Mouse (Mus musculus): ENCODE measurements around the gene Stx12. TPM values are rescaled to one million over a fixed set of nuclear protein-coding genes. Genes with fewer than 3 reads are reported as not detected.

Stx12 gene
- polyA plus RNA-seq, 1 experiment from 2014 or later = 161 TPM

DNA sequence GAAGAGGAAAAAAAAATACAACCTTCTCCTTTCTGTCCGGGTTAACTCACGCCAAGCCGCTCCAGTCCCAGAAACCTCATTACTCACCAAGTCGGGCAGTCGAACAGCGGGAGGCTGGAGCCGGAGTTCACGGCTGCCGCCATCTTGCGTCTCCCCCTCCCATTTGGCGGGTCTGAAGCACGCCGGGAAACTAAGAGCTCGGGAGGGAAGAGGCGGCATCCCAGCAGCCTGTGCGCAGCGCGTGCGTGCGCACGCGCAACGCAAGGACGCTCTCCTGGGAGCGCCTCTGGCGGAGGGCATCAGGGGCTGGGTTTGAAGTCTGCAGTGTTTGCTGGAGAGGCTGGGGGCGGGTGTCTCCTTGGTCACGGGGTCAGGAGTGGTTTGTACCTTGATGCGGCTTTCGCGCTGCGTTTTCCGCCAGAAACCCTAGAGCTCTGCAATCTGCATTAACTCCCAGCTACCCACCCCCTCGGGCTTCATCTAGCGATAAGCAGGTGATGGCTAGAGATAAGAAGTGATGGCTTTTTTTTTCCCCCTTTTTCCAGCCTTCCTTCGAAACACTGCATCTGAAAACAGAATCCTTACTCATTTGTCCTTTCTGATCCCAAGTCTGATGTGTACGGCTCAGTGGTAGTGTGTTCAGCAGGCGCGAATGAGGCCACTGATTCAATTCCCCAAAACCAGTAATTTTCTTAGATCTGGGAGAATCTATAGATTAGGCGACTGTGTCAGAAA lies 41.2 kb downstream of the Stx12 start, which contains the start of gene Ppp1r8:
Gene Ppp1r8 (minus strand): TSS at position 200 of the 735 bp plus-strand sequence.
- peak within 1 kb of the TSS; percentile 89 for H3K9ac ChIP-seq
- H3K4me2 ChIP-seq = peak within 1 kb of the TSS; percentile 82
- no peaks in the 10 kb centered on the region for H3K9me3 ChIP-seq
- H3K27ac ChIP-seq = peak within 1 kb of the TSS; percentile 84
- peaks cover 18% of the 10 kb centered on the region for H3K4me1 ChIP-seq
- 1% methylated on average over 40 of the region's 40 CpGs for WGBS
- ATAC-seq (replicated peaks) = peak; percentile 99
- H3K27me3 ChIP-seq (replicated peaks) = no peaks in the 10 kb centered on the region
- H3K4me3 ChIP-seq = peak within 1 kb of the TSS; percentile 88
- peaks cover 6% of the 10 kb centered on the region; the same call in 1 of the 2 replicates for H3K36me3 ChIP-seq (replicated peaks)

DNA sequence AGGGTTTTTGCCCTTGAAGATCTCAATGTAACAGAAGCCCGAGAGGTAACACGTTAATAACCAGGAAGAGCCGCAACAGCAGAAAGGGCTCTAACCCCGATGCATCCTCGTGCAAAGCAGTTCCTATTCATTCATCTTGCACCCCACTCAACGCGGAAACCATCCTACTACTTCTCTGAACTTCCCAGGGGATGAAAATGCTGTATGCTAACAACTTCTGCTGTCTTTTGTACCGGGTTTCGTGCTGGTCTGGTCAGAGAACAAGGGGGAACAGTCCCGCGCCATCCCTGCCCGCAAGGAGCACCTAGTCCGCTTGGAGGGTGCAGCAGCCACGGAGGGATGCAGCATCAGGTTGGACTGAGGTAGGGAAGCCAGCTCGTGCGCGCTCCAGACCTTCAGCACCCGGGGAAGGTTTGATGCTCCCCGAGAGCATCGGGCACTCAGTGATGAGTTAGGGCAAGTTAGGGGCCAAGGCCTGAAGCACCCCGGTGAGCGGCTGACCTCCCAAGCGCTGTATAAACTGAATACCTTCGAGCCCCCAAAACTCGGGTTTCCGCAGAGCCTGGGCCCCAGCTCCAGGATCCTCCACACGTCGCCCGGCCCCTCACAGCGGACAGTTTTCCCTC lies 41.9 kb downstream of the Stx12 start:
- peak overlapping the region; percentile 88 for H3K4me3 ChIP-seq
- WGBS = under 1% methylated on average over 30 of the region's 30 CpGs
- ATAC-seq (replicated peaks) = peak; percentile 55

DNA sequence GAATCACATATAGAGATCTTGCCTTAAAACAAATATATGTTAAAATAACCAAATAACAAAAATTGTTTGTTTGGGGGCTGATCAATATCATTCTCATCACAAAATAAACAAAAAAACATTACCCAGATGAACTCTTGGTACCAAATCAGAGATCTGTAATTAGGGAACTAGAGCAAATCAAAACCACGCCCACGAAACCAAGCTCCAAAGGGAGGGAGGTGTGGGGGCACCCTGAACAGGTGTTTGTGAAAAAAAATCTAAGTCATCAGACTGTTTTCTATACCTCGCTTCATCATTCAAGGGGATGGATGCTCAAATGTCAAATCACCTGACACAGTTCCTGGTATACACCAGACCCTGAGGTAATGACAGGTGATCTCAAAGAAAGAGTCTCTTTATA lies 42.8 kb downstream of the Stx12 start:
- Histone ChIP-seq H3K4me3 (peak overlapping the region; percentile 88), H3K4me2 (peak overlapping the region; percentile 82), H3K4me1 (peaks cover 18% of the 10 kb centered on the region), H3K27ac (no peak overlapping the region; the same call in 1 of the 2 replicates), H3K27me3 (replicated peaks) (no peaks in the 10 kb centered on the region), H3K9ac (peak overlapping the region; percentile 89), H3K9me3 (no peaks in the 10 kb centered on the region), H3K36me3 (replicated peaks) (peaks cover 9% of the 10 kb centered on the region; the same call in 1 of the 2 replicates)
- no peak for ATAC-seq (replicated peaks)
- WGBS = 90% methylated on average over 3 of the region's 3 CpGs

More for the DNA sequence above, 41.9 kb downstream of the Stx12 start:
- peak overlapping the region; percentile 82 for H3K4me2 ChIP-seq
- peak overlapping the region; percentile 89 for H3K9ac ChIP-seq
- H3K9me3 ChIP-seq = no peaks in the 10 kb centered on the region
- H3K27ac ChIP-seq = peak overlapping the region; percentile 84
- no peaks in the 10 kb centered on the region for H3K27me3 ChIP-seq (replicated peaks)
- peaks cover 18% of the 10 kb centered on the region for H3K4me1 ChIP-seq
- H3K36me3 ChIP-seq (replicated peaks) = peaks cover 9% of the 10 kb centered on the region; the same call in 1 of the 2 replicates

DNA sequence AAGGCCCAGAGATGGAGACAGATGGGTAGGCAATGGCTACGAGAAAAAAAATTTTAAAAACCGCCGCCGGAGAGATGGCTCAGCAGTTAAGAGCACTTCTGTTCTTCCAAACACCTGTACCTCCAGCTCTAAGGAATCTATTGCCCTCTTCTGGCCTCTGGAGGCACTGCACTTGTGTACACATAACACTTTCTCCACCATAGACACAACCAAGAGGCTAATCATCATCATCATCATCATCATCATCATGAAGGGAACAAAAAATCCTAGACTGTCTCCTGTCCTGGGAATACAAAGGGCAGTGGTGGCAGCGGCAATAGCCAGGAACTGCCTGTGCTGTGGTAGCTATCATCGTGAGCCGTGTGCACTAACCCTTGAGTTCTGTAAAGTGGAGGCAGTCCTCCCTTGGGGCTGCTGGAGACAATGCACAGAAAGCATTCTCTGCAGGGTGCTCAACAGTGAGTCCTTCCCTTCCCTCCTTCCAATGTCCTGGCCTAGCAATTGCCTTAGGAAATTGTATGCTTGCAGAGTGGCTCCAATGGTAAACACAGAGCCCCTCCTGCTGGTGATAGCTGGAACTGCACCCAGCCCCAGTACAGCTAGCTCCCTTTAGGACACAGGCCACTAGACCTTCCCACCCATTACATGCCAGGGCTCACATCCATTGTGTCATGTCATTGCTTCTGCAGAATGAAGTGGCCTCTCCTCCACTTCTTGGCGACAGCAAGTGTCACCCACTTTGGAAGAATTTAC lies 60.5 kb downstream of the Stx12 start:
- no peak overlapping the region for H3K9ac ChIP-seq
- H3K4me1 ChIP-seq = no peaks in the 10 kb centered on the region
- no peak overlapping the region for H3K4me2 ChIP-seq
- H3K36me3 ChIP-seq (replicated peaks) = peaks cover 36% of the 10 kb centered on the region
- H3K27ac ChIP-seq = no peak overlapping the region
- H3K4me3 ChIP-seq = no peak overlapping the region
- H3K9me3 ChIP-seq = 0 out of 2 replicates have a peak, but pooled peaks cover 3% of the 10 kb centered on the region
- 76% methylated on average over 8 of the region's 8 CpGs for WGBS
- ATAC-seq (replicated peaks) = no peak
- H3K27me3 ChIP-seq (replicated peaks) = no peaks in the 10 kb centered on the region

DNA sequence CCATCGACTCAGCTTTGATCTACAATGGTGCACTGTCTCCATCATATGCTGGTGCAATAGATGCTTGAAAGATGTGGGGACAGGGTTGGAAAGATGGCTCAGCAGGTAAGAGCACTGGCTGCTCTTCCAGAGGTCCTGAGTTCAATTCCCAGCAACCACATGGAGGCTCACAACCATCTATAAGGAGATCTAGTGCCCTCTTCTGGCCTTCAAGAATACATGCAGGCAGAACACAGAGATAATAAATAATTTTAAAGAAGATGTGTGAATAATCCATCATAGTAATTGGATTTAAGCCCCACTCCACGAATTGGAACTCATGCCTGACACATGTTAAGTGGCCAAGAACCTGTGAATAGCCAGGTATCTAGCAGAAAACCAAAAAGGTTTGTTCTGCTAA lies 65.9 kb downstream of the Stx12 start:
- 56% methylated on average over 2 of the region's 2 CpGs for WGBS

DNA sequence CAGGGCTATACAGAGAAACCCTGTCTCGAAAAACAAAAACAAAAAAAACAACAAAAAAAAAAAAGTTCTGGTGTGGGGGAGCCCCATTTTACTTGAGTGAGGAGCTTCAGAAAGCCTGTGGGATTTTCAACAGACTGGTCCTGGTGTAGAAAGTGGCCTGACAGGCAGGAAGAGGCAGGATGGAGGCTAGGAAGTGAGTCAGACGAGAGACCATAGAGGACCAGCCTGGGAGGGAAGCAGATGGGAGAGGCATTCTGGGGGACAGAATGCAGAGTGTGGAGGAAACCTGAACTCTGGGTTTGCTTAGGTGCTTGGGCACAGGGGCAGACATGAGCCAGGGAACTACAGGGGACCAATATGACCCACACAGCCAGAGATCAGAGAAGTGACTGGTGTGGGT lies 67.5 kb downstream of the Stx12 start:
- Histone ChIP-seq H3K27ac (no peak overlapping the region), H3K4me2 (no peak overlapping the region), H3K9ac (no peak overlapping the region), H3K9me3 (0 out of 2 replicates have a peak, but pooled peaks cover 3% of the 10 kb centered on the region), H3K4me3 (no peak overlapping the region), H3K4me1 (no peaks in the 10 kb centered on the region), H3K27me3 (replicated peaks) (no peaks in the 10 kb centered on the region), H3K36me3 (replicated peaks) (no peaks in the 10 kb centered on the region)
- ATAC-seq (replicated peaks) = no peak
- WGBS = 71% methylated on average over 2 of the region's 2 CpGs

More for the DNA sequence above, 65.9 kb downstream of the Stx12 start:
- H3K36me3 ChIP-seq (replicated peaks) = no peaks in the 10 kb centered on the region
- ATAC-seq (replicated peaks) = no peak
- no peak overlapping the region for H3K27ac ChIP-seq
- no peak overlapping the region for H3K4me3 ChIP-seq
- H3K9me3 ChIP-seq = 0 out of 2 replicates have a peak, but pooled peaks cover 3% of the 10 kb centered on the region
- H3K27me3 ChIP-seq (replicated peaks) = no peaks in the 10 kb centered on the region
- H3K4me2 ChIP-seq = no peak overlapping the region
- H3K4me1 ChIP-seq = no peaks in the 10 kb centered on the region
- no peak overlapping the region for H3K9ac ChIP-seq

DNA sequence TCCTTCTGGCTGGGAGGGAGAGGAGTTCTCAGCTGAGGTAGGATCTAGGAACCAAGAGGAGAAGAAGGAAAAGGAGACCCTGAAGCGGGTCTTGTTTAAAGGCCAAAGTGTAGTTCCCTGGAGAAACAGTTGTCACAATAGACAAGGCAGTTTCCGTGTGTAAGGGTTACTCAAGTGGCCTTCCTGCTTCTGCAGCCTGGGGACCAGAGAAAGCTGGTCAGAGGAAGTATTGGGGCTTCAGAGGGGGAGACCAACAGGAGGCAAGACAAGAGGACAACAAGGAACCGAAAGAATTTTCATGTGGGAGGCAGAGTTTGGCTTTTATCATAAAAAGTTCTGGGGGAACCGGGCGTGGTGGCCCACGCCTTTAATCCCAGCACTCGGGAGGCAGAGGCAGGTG lies 67.9 kb downstream of the Stx12 start:
- 82% methylated on average over 7 of the region's 7 CpGs for WGBS
- no peaks in the 10 kb centered on the region for H3K36me3 ChIP-seq (replicated peaks)
- H3K4me2 ChIP-seq = no peak overlapping the region
- H3K27ac ChIP-seq = no peak overlapping the region
- ATAC-seq (replicated peaks) = no peak
- H3K9ac ChIP-seq = no peak overlapping the region
- no peaks in the 10 kb centered on the region for H3K4me1 ChIP-seq
- no peak overlapping the region for H3K4me3 ChIP-seq
- H3K27me3 ChIP-seq (replicated peaks) = no peaks in the 10 kb centered on the region
- H3K9me3 ChIP-seq = 0 out of 2 replicates have a peak, but pooled peaks cover 3% of the 10 kb centered on the region

DNA sequence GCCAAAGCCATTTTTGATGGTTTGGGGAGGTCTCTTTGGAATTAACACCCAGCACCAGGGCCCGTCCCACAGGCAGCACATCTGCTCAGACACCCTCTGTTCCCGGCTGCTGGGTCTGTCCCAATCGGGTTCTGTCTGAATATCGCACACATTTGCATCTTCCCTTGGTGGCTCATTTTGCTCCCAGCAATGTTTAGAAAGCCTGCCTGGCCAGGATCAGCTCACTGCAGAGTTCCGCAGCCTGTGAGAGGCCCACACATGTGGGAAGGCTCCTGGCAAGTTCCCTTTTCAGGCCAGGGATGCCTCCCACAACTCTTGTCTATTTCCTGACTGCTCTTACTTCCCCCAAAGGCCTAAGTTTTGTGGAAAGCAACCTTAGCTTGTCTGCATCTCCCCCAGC lies 74.7 kb downstream of the Stx12 start:
- WGBS = 88% methylated on average over 5 of the region's 5 CpGs
- Histone ChIP-seq H3K27me3 (replicated peaks) (no peaks in the 10 kb centered on the region), H3K4me3 (no peak overlapping the region), H3K9me3 (no peaks in the 10 kb centered on the region), H3K4me2 (no peak overlapping the region), H3K4me1 (no peaks in the 10 kb centered on the region), H3K9ac (no peak overlapping the region), H3K36me3 (replicated peaks) (no peaks in the 10 kb centered on the region), H3K27ac (no peak overlapping the region)
- no peak for ATAC-seq (replicated peaks)

DNA sequence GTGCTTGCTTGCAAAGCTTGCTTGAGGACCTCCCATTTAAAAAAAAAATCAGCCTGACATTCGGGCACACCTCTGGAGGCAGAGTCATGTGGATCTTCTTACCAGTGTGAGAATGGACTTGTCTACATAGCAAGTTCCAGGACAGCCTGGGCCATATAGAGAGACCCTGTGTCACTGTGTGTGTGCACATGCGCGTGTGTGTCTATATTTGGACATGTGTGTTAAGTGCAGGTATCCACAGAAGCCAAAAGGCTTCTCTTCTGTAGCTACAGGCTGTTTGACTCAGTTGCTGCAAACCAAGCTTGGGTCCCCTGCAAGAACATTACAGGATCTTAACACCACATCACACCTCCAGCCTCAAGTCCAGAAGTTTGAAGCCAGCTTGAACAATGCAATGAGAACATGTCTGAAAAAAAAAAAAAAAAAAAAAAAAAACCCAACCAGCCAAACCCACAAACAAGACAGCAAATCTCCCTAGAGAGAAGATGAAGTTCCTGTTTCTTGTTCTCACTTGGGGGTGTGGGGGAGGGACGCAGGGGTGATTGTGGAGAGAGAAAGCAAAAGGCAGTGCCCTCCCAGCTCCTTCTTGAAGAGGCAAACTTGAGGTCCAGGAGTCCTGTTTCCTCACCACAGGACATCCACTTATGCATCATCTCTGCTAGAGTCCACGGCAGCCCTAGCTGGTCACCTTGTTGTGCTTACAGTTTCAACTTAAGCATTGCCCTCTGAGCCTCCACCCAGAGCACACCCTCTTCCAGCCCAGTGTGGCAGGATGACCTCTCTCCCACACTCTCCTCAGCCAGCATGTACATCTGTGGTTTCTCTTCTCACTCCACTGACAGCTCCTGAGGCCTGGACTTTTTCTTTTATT lies 76.3 kb downstream of the Stx12 start:
- Histone ChIP-seq H3K27me3 (replicated peaks) (no peaks in the 10 kb centered on the region), H3K9me3 (no peaks in the 10 kb centered on the region), H3K36me3 (replicated peaks) (no peaks in the 10 kb centered on the region), H3K4me2 (no peak overlapping the region), H3K9ac (no peak overlapping the region), H3K27ac (no peak overlapping the region), H3K4me3 (no peak overlapping the region), H3K4me1 (no peaks in the 10 kb centered on the region)
- no peak for ATAC-seq (replicated peaks)
- WGBS = 80% methylated on average over 5 of the region's 5 CpGs

DNA sequence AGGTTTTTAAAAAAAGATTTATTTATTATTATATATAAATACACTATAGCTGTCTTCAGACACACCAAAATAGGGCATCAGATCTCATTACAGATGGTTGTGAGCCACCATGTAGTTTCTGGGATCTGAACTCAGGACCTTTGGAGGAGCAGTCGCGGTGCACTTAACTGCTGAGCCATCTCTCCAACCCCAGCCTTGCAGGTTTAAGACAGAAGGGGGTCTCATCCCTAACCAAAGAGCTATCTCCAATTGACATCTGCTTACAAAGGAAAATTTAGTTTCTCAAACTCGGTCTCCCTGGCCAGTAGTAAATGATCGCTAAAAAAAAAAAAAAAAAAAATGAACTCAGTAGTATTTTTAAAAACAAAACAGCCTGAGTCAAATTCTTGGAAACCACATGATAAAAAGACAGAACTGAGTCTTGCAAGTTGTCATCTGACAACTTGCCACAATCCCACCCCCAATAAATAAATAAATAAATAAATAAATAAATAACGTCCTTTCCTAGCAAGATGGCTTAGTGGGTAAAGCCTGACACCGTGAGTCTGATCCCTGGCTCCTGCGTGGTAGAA lies 77.6 kb downstream of the Stx12 start:
- H3K27ac ChIP-seq = no peak overlapping the region
- no peak overlapping the region for H3K4me3 ChIP-seq
- no peaks in the 10 kb centered on the region for H3K27me3 ChIP-seq (replicated peaks)
- no peaks in the 10 kb centered on the region for H3K4me1 ChIP-seq
- no peak overlapping the region for H3K4me2 ChIP-seq
- no peaks in the 10 kb centered on the region for H3K9me3 ChIP-seq
- WGBS = 93% methylated on average over 7 of the region's 7 CpGs
- no peak for ATAC-seq (replicated peaks)
- no peaks in the 10 kb centered on the region for H3K36me3 ChIP-seq (replicated peaks)
- no peak overlapping the region for H3K9ac ChIP-seq

DNA sequence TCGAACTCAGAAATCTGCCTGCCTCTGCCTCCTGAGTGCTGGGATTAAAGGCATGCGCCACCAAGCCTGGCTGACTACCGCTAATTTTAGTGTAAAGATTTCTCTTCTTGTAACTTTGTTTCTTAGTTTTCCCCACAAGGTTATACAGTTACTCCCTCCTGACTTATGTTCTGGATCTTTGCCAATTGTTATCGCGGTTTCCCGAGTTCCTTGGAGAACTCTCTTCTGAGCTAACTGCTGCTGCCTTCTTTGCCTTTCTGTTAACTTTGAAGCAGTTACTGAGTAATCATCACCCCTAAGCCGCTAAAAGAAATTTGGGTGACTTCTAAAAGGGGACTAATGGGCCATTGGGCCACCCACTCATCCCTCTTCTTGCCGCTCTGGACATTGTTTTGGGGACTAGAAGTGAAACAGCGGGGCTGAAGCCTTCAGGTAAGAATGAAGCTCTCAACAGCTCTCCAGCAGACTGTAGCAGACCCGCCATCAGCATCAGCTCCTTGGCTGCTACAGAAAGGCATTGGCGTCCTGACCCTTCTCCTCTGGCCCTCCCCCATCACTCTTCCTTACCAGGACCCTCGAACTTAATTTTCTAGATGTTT lies 78.6 kb downstream of the Stx12 start:
- Histone ChIP-seq H3K4me3 (no peak overlapping the region), H3K27ac (no peak overlapping the region), H3K27me3 (replicated peaks) (no peaks in the 10 kb centered on the region), H3K9ac (no peak overlapping the region), H3K36me3 (replicated peaks) (no peaks in the 10 kb centered on the region), H3K9me3 (no peaks in the 10 kb centered on the region), H3K4me2 (no peak overlapping the region), H3K4me1 (no peaks in the 10 kb centered on the region)
- WGBS = 88% methylated on average over 12 of the region's 12 CpGs
- no peak for ATAC-seq (replicated peaks)
